Mouse (Mus musculus) liver, embryonic 14.5 days (tissue): ENCODE data around the gene Wdr17. TPM values are rescaled to one million over a fixed set of nuclear protein-coding genes. Genes with fewer than 3 reads are reported as not detected.

ENCODE experiments used
- ATAC-seq: fragments of 200-750 bp; cut with Nextera tagmentation; 2 replicates; pipeline ENCODE4 v1.8.0; 2017; ENCODE audit warnings: moderate number of reproducible peaks, mild to moderate bottlenecking, moderate library complexity; ENCODE audit not compliant: insufficient read depth
- DNase-seq, 3 experiments: peaks; one replicate each; pipeline ENCODE4 v3.0.0-alpha.2; 2012 to 2013; ENCODE audit warnings: low read depth in 3 of 3, low spot score in 3 of 3
- H3K27ac ChIP-seq: fragments of 300-500 bp; sonication (generic); 2 replicates; pipeline ENCODE4 v1.5.1; 2014; ENCODE audit warnings: moderate library complexity, mild to moderate bottlenecking, control low read depth, inconsistent platforms
- H3K27me3 ChIP-seq: fragments of 300-500 bp; sonication (generic); 2 replicates; pipeline ENCODE4 v1.6.1; 2014; ENCODE audit warnings: mild to moderate bottlenecking, low read length, moderate library complexity; ENCODE audit not compliant: control insufficient read depth, insufficient read depth
- H3K36me3 ChIP-seq: fragments of 300-500 bp; sonication (generic); replicated peaks from 2 replicates; pipeline ENCODE4 v1.6.1; 2014; ENCODE audit warnings: low read depth; ENCODE audit not compliant: control insufficient read depth, insufficient read depth
- H3K4me1 ChIP-seq, 2 experiments: fragments of 200-500 bp in 1 of 2; fragments of 300-500 bp in 1 of 2; sonication (generic) in 1 of 2; replicated peaks; 2 replicates each; pipeline ENCODE4 v1.6.1; 2012 to 2014; ENCODE audit warnings: antibody characterized with exemption in 1 of 2, inconsistent platforms in 1 of 2, low read length in 1 of 2; ENCODE audit not compliant: control insufficient read depth in 2 of 2, insufficient read depth in 2 of 2
- H3K4me2 ChIP-seq: fragments of 300-500 bp; sonication (generic); 2 replicates; pipeline ENCODE4 v1.6.1; 2014; ENCODE audit warnings: low read depth, mild to moderate bottlenecking, control low read depth, moderate library complexity
- H3K4me3 ChIP-seq, 2 experiments: fragments of 200-500 bp in 1 of 2; fragments of 300-500 bp in 1 of 2; sonication (generic) in 1 of 2; 2 replicates each; pipeline ENCODE4 v1.5.1; 2012 to 2014; ENCODE audit warnings: low read depth in 2 of 2, low read length in 2 of 2, mild to moderate bottlenecking in 2 of 2, control low read depth in 1 of 2, inconsistent platforms in 1 of 2, moderate library complexity in 1 of 2; ENCODE audit not compliant: insufficient read depth in 1 of 2
- H3K9ac ChIP-seq: fragments of 300-500 bp; sonication (generic); replicated peaks from 2 replicates; pipeline ENCODE4 v1.6.1; 2014; ENCODE audit warnings: mild to moderate bottlenecking, control low read depth, moderate library complexity
- H3K9me3 ChIP-seq: fragments of 300-500 bp; sonication (generic); 2 replicates; pipeline ENCODE4 v1.6.1; 2016; ENCODE audit warnings: low read length, mixed read lengths; ENCODE audit not compliant: control insufficient read depth
- CTCF ChIP-seq: IDR thresholded peaks from 2 replicates; pipeline ENCODE4 v1.5.1; 2016; ENCODE audit warnings: antibody characterized with exemption, low read depth, control low read depth
- EP300 ChIP-seq: IDR thresholded peaks from 2 replicates; pipeline ENCODE4 v1.6.1; 2016; ENCODE audit warnings: antibody characterized with exemption, low read depth
- WGBS: fragments of 180-500 bp; shearing (Covaris S2); extraction: QIAGEN DNeasy Blood & Tissue Kit; methylation state at CpG from one replicate; pipeline ENCODE4 v1.1.7; 2014; ENCODE audit not compliant: insufficient replicate concordance; 5-methylcytosine and 5-hydroxymethylcytosine counted together
- polyA plus RNA-seq, 2 experiments: library from polyadenylated mRNA; depleted of rRNA in 1 of 2; stranded (reverse) in 1 of 2; unstranded in 1 of 2; fragments of >200 nt; fragmentation: Nextera tagmentation in 1 of 2; extraction: Ambion mirVana in 1 of 2; gene quantifications; 2 replicates each; pipeline versions ENCODE4 v1.2.1 to v1.2.3; 2012 to 2014

The Wdr17 gene
- polyA plus RNA-seq, 2 experiments: 0.01 to 0.09 TPM

GRCm38 (mm10) chr8:54876458-54876857 is 10.5 kb downstream of the Wdr17 start:
- Histone ChIP-seq H3K4me1 (no peaks in the 10 kb centered on the region), H3K9me3 (no peaks in the 10 kb centered on the region), H3K4me2 (no peak overlapping the region), H3K27ac (no peak overlapping the region), H3K4me3 (no peak overlapping the region), H3K27me3 (no peaks in the 10 kb centered on the region), H3K9ac (no peak overlapping the region), H3K36me3 (no peaks in the 10 kb centered on the region)
- WGBS: 56% methylated on average over 4 of the region's 4 CpGs
- no peak for TF ChIP-seq EP300
- no peak for TF ChIP-seq CTCF
- no peak for DNase-seq
- no peak for ATAC-seq

- H3K9ac ChIP-seq: no peak overlapping the region
- WGBS: 63% methylated on average over 1 of the region's 1 CpGs
- DNase-seq: no peak
- no peak overlapping the region for H3K4me2 ChIP-seq
- ATAC-seq: no peak
- H3K9me3 ChIP-seq: no peaks in the 10 kb centered on the region
- TF ChIP-seq EP300 (no peak), CTCF (no peak)
- no peak overlapping the region for H3K4me3 ChIP-seq
- H3K27me3 ChIP-seq: no peaks in the 10 kb centered on the region
- no peaks in the 10 kb centered on the region for H3K36me3 ChIP-seq
- H3K27ac ChIP-seq: no peak overlapping the region
- H3K4me1 ChIP-seq: no peaks in the 10 kb centered on the region
Measured at GRCm38 (mm10) chr8:54864761-54865064, 22.3 kb downstream of the Wdr17 start.

DNA sequence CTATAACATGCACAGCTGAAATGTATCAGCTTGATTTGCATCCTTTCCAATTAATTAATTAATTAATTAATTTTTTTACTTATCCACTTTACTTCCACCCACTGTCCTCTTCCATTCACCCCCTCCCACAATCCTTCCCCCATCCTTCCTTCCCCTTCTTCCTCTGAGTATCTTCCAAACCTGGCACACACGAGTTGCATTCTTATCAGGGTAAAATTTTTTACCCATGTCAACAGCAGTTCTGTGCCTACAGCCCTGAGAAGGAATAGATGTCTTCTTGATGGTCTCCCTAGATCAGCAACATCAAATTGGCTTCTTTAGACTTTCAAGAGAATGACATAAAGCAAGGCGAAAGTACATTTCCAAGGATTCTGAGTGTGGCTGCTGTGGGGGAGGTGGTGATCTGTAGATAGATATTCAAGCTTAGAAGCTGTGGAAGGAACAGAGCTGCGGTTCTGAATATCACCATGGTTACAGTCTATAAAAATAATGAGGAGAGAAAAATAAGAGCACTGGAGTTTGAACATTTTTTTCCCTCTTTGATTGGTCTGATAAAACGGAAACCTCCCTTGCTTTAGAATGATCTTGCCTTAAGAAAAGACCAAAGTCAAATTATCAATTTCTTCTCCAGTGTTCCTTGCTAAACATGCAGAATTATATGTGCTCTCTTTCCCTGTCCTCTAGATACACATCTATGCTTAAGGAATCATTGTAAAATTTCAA is 22.8 kb downstream of the Wdr17 start:
- Histone ChIP-seq H3K27me3 (no peaks in the 10 kb centered on the region), H3K4me2 (no peak overlapping the region), H3K9ac (no peak overlapping the region), H3K4me1 (no peaks in the 10 kb centered on the region), H3K36me3 (no peaks in the 10 kb centered on the region), H3K9me3 (no peaks in the 10 kb centered on the region), H3K27ac (no peak overlapping the region), H3K4me3 (no peak overlapping the region)
- ATAC-seq (no peak), DNase-seq (no peak)
- TF ChIP-seq EP300: no peak
- no peak for TF ChIP-seq CTCF
- WGBS: 48% methylated on average over 4 of the region's 4 CpGs

- TF ChIP-seq EP300: no peak
- TF ChIP-seq CTCF: no peak
- Histone ChIP-seq H3K4me3 (no peak overlapping the region), H3K27ac (no peak overlapping the region), H3K4me2 (no peak overlapping the region), H3K27me3 (no peaks in the 10 kb centered on the region), H3K9ac (no peak overlapping the region), H3K36me3 (no peaks in the 10 kb centered on the region), H3K9me3 (no peaks in the 10 kb centered on the region), H3K4me1 (no peaks in the 10 kb centered on the region)
- WGBS: 71% methylated on average over 5 of the region's 5 CpGs
- ATAC-seq (no peak), DNase-seq (no peak)
Measured at GRCm38 (mm10) chr8:54836029-54836959, 50.7 kb downstream of the Wdr17 start.

GRCm38 (mm10) chr8:54829794-54830426 is 57.1 kb downstream of the Wdr17 start:
- WGBS: 37% methylated on average over 4 of the region's 4 CpGs

More at GRCm38 (mm10) chr8:54829794-54830426, 57.1 kb downstream of the Wdr17 start:
- Histone ChIP-seq H3K9ac (no peak overlapping the region), H3K36me3 (no peaks in the 10 kb centered on the region), H3K4me2 (no peak overlapping the region), H3K4me3 (no peak overlapping the region), H3K9me3 (no peaks in the 10 kb centered on the region), H3K4me1 (no peaks in the 10 kb centered on the region), H3K27me3 (no peaks in the 10 kb centered on the region), H3K27ac (no peak overlapping the region)
- TF ChIP-seq CTCF (no peak), EP300 (no peak)
- ATAC-seq: no peak
- DNase-seq: no peak
